Mouse (Mus musculus): ENCODE data around the gene Nudt10.
A peak's percentile ranks its signal among the peaks of the same experiment; 100 is the strongest.
"Not testable (repeated sequence)": the region's sequence is repeated elsewhere in the genome, so short reads cannot be mapped to it uniquely, and the experiment has no call there.

The Nudt10 gene

DNA sequence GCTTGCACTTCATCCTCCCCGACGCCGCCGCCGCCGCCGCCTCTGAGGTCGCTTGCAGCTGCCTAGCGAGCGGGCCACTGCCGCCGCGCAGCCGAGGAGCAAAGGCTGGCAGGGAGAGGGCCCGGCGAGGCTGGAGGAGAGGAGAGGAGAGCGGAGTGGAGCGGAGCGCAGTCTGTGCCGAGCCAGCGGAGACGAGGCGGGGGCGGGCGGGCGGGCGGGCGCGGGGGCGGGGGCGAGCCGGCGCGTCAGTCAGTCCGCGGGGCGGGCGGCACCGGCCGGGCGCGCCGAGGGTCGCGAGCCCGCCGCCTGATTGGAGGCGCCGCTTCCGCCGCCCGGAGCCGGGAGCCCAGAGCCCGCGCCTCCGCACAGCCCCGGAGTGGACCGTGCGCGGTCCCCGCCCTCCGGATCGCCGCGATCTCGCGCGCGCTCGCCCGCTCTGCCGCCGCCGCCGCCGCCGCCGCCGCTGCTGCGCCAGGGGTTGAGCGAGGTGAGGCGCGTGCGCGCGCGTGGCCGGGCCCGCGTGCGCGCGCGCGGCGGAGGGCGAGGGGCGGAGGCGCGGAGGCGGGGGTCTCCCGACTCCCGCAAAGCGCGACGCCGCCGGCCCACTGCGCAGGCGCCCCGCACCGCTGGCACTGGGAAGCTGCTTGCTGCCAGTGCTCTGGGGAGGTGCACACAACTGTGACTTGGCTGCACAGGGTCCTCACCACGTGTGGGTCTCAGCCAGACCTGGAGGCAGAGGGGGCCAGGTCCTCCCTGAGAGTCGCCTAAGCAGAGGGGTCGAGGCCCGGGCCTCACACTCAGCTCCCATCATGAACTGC lies at the start of gene Nudt10:
TSS of gene Nudt10 (minus strand) at position 193 of the 818 bp plus-strand sequence.
- DNase-seq = not testable (repeated sequence)

- DNase-seq = peak; percentile 0
These were observed 536 bp downstream of the Nudt10 start for GRCm38 (mm10) chrX:6172136-6172822.

DNA sequence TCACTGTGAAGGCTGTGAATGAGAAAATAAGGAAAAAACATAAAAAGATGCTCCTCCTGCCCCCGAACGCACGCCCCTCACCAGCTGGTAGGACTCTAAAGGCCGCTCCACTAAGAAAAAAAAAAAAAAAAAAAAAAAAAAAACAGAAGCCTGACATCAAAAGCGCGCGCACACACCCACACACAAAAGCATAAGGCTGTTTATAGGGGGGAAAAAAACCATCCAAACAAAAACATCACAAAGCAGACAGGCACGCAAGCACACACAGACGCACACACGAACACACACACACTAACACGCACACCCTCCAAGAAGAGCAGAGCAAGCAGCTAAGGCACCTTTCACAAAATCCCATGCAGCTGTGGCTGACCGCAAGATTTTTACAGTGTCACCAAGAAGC lies 1.1 kb downstream of the Nudt10 start:
- DNase-seq = peak; percentile 14

Measured in retina, postnatal 1 day (tissue).